Mouse (Mus musculus) left cerebral cortex, adult 9 months (tissue): Measurements from ENCODE around the gene D930020B18Rik.

Experiments
- DNase-seq, 2 experiments: peaks; one replicate each; pipeline ENCODE4 v3.0.0; 2022; ENCODE audit warnings: low spot score in 2 of 2

D930020B18Rik gene

DNA sequence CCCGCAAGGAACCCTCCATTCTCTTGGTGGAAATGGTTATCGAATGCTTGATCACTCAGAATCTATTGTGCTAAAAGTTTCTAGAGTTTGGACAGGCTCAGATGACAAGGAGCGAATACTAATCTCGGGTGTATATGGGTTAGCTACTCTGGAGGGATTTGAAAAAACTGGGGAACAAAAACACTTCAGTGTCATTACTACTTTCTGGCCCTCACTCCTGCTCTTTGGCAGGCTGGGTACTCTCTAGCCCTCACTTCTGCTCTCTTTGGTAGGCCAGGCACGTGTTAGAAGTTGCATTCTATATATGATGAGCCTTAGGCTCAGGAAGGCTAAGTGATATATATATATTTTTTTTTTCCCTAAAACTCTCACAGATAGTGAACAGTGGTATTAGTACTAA, 1.8 kb upstream of the D930020B18Rik start:
- DNase-seq, result no peak

- peak in 1 of 2 experiments; percentile 37 for DNase-seq
Measured at GRCm38 (mm10) chr10:121640150-121640930, 1.0 kb upstream of the D930020B18Rik start.

DNA sequence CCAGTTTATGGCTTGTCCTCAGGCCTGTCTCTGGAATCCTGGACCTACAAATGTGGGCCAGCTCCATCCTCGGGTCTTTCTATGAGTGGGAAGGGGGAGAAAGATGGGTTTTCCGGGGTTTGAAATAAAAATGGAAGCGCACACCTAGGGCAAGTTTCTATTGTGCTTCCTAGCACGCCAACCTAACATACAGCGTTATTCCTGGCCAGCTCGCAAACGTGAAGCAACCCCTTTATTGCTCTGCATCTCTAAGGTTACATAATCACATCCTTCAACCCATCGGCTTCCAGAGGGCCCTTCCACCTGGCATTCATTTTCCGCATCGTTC, 480 bp upstream of the D930020B18Rik start:
- no peak for DNase-seq

- no peak for DNase-seq
Measured at GRCm38 (mm10) chr10:121642054-121642947, 913 bp downstream of the D930020B18Rik start.

GRCm38 (mm10) chr10:121646294-121646693, 4.9 kb downstream of the D930020B18Rik start:
- DNase-seq, result no peak

- peak; percentile 11 to 23 for DNase-seq
Measured at GRCm38 (mm10) chr10:121653079-121653478, 11.7 kb downstream of the D930020B18Rik start.

- DNase-seq, result peak in 1 of 2 experiments; percentile 5
Measured at GRCm38 (mm10) chr10:121655907-121656306, 14.5 kb downstream of the D930020B18Rik start.

GRCm38 (mm10) chr10:121662711-121663110, 21.3 kb downstream of the D930020B18Rik start:
- no peak for DNase-seq

DNA sequence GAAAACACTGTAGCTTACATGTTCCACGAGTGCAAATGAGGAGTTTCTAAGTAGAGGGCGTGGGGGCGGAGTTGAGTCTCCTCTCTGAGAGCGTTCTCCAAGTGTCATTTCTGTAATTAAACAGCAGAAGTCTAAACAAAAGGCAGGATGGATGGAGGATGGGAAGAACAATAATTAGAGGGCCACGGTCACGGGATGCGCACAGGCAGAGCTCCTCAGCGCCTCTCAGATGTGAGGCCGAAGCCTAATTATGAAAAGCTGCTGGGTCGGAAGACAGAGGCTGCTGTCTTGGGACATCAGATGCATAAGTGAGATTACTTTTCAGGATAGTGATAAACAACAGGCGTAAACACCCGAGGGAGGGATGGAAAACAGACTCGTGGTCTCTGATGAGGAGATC, 22.2 kb downstream of the D930020B18Rik start:
- DNase-seq, result no peak

- no peak for DNase-seq
Measured at GRCm38 (mm10) chr10:121665631-121666145, 24.3 kb downstream of the D930020B18Rik start.

DNA sequence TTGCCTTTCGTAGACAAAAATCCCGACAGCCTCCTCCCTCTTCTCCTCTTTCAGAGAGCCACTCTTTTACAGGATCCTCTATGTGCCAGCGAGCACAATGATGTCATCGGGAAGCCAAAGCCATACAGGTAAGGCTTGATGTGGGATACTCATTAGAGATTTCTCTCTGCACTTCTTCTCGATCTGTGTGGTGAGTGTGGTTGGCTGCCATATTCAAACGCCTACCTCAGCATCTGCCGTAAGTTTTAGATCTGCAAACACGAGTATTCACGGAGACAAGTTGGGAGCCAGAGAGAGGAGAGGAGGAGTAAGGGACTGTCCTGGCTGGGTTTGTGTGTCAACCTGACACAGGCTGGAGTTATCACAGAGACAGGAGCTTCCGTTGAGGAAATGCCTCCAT, 27.7 kb downstream of the D930020B18Rik start:
- peak in 1 of 2 experiments; percentile 19 for DNase-seq

DNA sequence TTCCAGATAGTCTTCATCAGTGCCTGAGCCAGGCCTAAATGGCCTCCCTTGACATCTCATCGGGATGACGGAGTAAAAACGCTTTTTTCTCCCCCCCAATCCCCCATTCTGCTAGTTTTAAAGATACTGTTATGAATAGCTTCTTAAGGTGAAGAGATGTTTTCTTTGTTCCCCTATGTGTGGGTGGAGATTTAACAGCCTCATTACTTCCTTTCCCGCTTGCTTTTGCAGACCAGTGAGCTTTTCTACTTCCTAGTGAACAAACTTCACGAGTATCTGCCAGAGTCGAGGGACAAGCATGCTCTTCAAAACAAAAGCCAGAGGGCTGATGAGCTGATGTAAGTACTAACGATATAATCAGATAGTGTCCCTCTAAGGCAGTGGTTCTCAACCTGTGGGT, 35.6 kb downstream of the D930020B18Rik start:
- DNase-seq, result no peak

DNA sequence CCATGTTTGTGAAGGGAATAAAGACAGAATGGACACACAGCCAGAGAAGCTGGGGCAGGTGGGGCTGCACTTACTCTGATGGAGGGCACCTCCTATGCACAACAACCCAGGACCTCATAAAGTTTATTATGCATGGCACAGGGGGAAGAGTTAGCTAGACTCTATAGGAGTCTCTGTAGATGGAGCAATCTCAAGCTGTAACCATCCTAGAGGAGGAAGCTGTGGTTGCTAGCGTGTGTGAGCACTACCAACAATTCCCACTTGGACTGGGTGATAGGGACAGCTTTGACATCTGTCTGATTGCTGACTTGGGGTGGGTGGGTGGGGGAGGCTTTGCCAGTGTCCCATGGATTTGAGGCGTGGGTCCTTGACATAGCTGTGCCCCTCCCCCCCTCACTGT, 39.5 kb downstream of the D930020B18Rik start:
- no peak for DNase-seq

DNA sequence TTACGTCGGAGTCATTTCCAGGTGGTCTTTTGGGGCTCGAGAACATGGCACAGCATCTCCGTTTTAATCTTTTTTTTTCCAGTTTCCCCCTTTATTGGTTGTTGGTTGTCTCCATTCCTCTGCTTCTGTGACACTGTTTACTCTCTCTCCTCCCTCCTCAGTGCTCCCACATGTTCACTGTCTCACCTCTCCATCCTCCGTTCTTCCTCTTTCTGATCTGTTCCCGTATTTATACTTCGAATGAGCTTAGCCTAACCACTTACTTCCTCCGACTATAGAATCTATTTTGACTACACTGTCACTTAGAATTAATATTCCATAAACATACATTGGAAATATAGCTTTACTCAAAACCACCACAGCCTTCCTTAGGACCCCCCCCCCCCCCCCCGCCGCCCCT, 41.2 kb downstream of the D930020B18Rik start:
- DNase-seq, result no peak

- no peak for DNase-seq
Measured at GRCm38 (mm10) chr10:121686153-121686660, 44.8 kb downstream of the D930020B18Rik start.

- DNase-seq, result no peak
Measured at GRCm38 (mm10) chr10:121687511-121687910, 46.1 kb downstream of the D930020B18Rik start.

DNA sequence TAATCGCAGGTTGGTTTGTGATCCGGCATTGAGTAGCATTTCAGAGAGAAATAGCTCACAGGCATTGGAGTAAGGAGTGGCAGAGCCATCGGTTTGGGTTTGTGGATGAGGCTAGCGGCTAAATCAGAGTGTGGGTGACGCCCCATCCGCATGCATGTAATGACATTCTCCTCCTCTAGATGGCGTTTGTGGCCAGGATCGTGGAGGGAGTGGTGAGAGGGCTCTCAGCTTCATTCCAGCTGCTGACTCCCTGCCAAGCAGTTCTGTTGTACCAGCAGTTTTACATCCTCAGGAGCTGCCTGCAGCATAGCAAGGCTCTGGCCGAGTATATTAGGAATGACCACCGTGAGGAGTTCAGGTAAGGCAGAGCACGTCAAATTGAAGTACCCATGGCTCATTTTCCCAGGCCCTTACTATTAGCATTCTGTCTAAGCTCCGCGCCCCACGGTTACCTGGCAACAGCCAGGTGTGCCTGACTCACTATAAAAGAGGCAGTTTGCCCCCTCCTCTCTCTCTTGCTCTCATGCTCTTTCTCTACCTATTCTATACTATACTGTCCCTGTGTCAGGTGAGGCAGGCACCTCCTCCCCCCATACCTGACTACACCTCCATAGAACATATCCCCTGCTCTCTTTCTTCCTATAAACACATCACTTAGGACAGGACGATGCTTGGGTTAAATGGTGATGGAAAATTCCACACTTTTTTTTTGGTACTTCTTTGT, 48.4 kb downstream of the D930020B18Rik start:
- DNase-seq, result peak; percentile 27 to 70

DNA sequence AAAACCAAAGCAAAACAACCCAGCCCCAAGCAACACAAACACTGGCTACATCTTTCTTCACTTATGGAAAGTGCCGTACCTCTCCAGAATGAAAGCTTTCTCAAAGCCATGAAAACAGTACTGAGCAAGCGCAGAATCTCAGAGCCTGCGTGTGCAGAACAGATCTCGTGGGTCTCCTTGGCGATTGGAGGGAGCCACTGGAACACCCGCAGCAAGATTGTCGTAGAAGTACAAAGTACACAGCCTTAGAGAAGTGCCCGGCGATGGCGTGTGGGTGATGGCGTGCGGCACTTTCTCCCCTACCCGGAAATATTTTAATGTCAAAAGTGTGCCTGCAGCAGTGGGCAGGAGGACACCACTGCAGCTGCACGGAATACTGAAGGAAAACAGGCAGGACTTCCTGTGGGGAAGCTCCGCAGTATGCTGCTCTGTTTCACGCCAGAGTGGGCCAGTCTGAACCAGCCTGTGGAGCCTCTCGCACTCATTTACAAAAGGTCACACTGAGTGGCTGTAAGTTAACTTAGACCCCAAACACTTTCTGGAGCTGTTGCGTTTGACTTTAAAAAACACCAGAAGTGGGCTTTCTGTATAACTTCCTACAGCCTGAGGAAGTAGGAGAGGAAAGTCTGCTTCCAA, 51.7 kb downstream of the D930020B18Rik start:
- no peak for DNase-seq

GRCm38 (mm10) chr10:121694567-121694966, 53.2 kb downstream of the D930020B18Rik start:
- no peak for DNase-seq

GRCm38 (mm10) chr10:121701296-121702248, 60.2 kb downstream of the D930020B18Rik start:
- DNase-seq, result peak in 1 of 2 experiments; percentile 66
